Mouse (Mus musculus): ENCODE data around the gene Morc4.

DNA sequence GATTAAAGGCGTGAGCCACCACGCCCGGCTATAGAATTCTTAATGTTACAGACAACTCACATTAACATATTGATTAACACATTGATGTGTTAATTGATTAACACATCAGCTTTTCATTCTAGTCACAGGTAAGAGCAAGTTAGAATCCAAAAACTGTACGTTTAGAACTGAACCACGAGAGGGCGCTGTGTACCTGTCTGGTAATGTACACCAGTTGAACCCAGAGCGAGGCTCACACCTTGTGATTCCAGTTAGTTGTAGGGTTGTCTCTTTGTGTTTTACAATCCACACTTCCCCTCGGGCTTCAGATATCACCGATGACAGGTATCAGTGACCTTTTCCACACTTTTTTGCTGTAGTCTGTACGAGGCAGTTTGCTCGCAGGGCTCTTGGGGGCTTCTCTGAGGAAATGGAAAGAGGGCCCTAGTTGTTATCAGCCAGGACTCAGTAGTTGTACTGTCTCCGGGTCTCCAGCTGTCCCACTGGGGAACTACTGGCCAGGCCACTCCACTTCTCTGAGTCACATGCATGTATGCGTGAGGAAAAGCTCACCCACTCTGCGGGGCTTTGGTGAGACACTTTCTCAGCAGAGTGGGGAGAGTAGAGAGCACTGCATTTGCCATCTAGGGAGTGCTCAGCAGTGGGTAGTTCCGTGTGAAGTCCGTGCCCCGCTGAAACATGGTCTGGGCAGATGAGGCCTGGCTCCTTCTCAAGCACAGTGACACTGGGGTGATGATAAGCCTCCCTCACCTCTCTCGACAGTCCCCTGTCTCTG, 97.0 kb downstream of the Morc4 start:
- TF ChIP-seq HCFC1 (IDR thresholded peaks at IDR 0.05; ENCODE audit: low read depth, low read length) (no peak), CTCF (conservative IDR thresholded peaks at IDR 0.05 in 1 of 2, IDR thresholded peaks at IDR 0.05 in 1 of 2; ENCODE audit: low read depth in 2 of 2, low read length in 2 of 2) (peak; percentile 48 to 76), IRF4 (IDR thresholded peaks at IDR 0.05; ENCODE audit: low read depth, low read length) (no peak), MAZ (IDR thresholded peaks at IDR 0.05; ENCODE audit: low read depth, low read length) (no peak), ELF1 (IDR thresholded peaks at IDR 0.05; ENCODE audit: low read depth, low read length) (no peak), ZMIZ1 (IDR thresholded peaks at IDR 0.05; ENCODE audit: low read depth, low read length) (no peak), NRF1 (IDR thresholded peaks at IDR 0.05; ENCODE audit: low read depth, low read length) (no peak), BHLHE40 (IDR thresholded peaks at IDR 0.05; ENCODE audit: low read depth, low read length) (no peak)
